Mouse (Mus musculus): ENCODE measurements at regions not wholly inside any gene's neighbourhood (a gene's known extent, or its start where the extent isn't known, plus 50 kb on each side); places are given as distances from the start of the nearest gene placed in this dataset.

DNA sequence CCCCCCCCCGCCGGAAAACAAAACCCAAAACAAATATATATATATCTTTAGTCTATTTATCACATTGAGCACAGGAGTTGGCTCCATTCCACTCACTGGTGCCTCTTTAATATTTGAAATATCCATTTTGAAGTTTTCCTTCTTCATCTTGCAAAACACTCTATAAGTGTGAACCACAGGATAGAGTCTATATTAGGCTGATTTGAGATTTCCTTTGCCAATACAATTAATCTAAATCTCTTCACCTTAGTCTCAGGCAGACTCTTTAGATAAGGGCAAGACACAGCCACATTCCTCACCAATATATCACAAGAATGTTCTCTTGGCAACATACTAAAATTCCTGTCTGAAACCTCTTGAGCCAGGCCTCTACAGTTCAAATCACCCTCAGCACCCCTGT lies 282.1 kb upstream of the Mpdz start:
- no peak overlapping the region for H3K4me3 ChIP-seq (ENCODE audit: control insufficient read depth in 1 of 2, insufficient read depth in 1 of 2, low read depth in 2 of 2, low read length in 2 of 2)
- DNase-seq (ENCODE audit: low read depth, low spot score): no peak
- TF ChIP-seq ELF1 (IDR thresholded peaks at IDR 0.05; ENCODE audit: low read depth, low read length) (no peak), UBTF (IDR thresholded peaks at IDR 0.05; ENCODE audit: borderline replicate concordance, insufficient read depth, low read depth, low read length) (no peak), HCFC1 (IDR thresholded peaks at IDR 0.05; ENCODE audit: low read depth, low read length) (no peak), TAL1 (IDR thresholded peaks at IDR 0.05; ENCODE audit: low read length) (no peak), MAZ (IDR thresholded peaks at IDR 0.05; ENCODE audit: low read depth, low read length) (no peak), NELFE (IDR thresholded peaks at IDR 0.05; ENCODE audit: low read depth, low read length) (no peak), TCF12 (IDR thresholded peaks at IDR 0.05; ENCODE audit: low read depth, low read length) (no peak), ZNF384 (IDR thresholded peaks at IDR 0.05; ENCODE audit: low read depth, low read length) (no peak), POLR2A (IDR thresholded peaks at IDR 0.05; ENCODE audit: control insufficient read depth in 1 of 2, insufficient read depth in 1 of 2, low read depth in 1 of 2, low read length in 2 of 2, poor library complexity in 1 of 2) (no peak), CHD1 (IDR thresholded peaks at IDR 0.05; ENCODE audit: low read depth, low read length) (no peak), USF2 (IDR thresholded peaks at IDR 0.05; ENCODE audit: borderline replicate concordance in 1 of 2, insufficient read depth in 1 of 2, low read depth in 1 of 2, low read length in 2 of 2) (no peak), MAFK (IDR thresholded peaks at IDR 0.05; ENCODE audit: borderline replicate concordance, low read depth, low read length) (no peak), MYB (IDR thresholded peaks at IDR 0.05; ENCODE audit: low read depth, low read length) (no peak), SMC3 (IDR thresholded peaks at IDR 0.05; ENCODE audit: low read depth, low read length) (no peak), EP300 (IDR thresholded peaks at IDR 0.05; ENCODE audit: low read depth in 1 of 2, low read length in 2 of 2) (no peak), GABPA (IDR thresholded peaks at IDR 0.05; ENCODE audit: low read depth, low read length) (no peak), JUND (IDR thresholded peaks at IDR 0.05; ENCODE audit: low read depth, low read length) (no peak), POLR2AphosphoS5 (IDR thresholded peaks at IDR 0.05; ENCODE audit: borderline replicate concordance, low read depth, low read length) (no peak), POLR2AphosphoS2 (IDR thresholded peaks at IDR 0.05; ENCODE audit: low read length) (no peak), ZKSCAN1 (IDR thresholded peaks at IDR 0.05; ENCODE audit: low read depth, low read length) (no peak)
- H3K9me3 ChIP-seq (replicated peaks; ENCODE audit: insufficient read depth, low read length): no peaks in the 10 kb centered on the region
- H3K27me3 ChIP-seq (ENCODE audit: control insufficient read depth in 1 of 2, insufficient read depth in 2 of 2, low read length in 2 of 2): no peaks in the 10 kb centered on the region
- H3K79me2 ChIP-seq (ENCODE audit: control insufficient read depth, insufficient read depth, low read length, poor library complexity): no peaks in the 10 kb centered on the region
- no peak overlapping the region for H3K9ac ChIP-seq (ENCODE audit: control insufficient read depth, low read depth, low read length, poor library complexity, severe bottlenecking)
- H3K27ac ChIP-seq (ENCODE audit: control insufficient read depth, low read depth, low read length): no peak overlapping the region
- H3K36me3 ChIP-seq (ENCODE audit: control insufficient read depth in 1 of 2, insufficient read depth in 2 of 2, low read length in 2 of 2): no peaks in the 10 kb centered on the region
- H3K4me1 ChIP-seq (ENCODE audit: control insufficient read depth in 1 of 2, insufficient read depth in 2 of 2, low read length in 2 of 2): no peaks in the 10 kb centered on the region

DNA sequence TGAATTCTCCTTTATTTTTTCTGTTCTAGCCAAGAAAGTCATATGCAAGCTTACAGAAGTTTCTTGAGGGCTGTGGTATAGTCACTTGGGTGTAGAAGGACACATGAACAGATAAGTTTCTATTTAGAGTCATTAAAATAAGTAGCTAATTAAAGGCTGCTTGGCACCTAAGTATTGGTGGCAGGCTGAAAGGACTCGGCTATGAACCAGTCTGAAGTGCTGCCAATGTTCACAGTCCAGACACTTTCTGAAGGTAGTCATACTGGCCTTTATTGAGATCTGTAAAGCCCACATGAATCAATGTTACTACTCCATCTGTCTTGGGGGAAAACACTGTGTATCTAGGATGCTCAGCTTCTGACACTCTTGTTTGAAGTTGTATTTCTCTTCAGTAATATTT lies 269.8 kb upstream of the Mpdz start:
- Histone ChIP-seq H3K36me3 (ENCODE audit: control insufficient read depth in 1 of 2, insufficient read depth in 2 of 2, low read length in 2 of 2) (no peaks in the 10 kb centered on the region), H3K27me3 (ENCODE audit: control insufficient read depth in 1 of 2, insufficient read depth in 2 of 2, low read length in 2 of 2) (no peaks in the 10 kb centered on the region), H3K79me2 (ENCODE audit: control insufficient read depth, insufficient read depth, low read length, poor library complexity) (no peaks in the 10 kb centered on the region), H3K4me1 (ENCODE audit: control insufficient read depth in 1 of 2, insufficient read depth in 2 of 2, low read length in 2 of 2) (no peaks in the 10 kb centered on the region), H3K27ac (ENCODE audit: control insufficient read depth, low read depth, low read length) (no peak overlapping the region), H3K9ac (ENCODE audit: control insufficient read depth, low read depth, low read length, poor library complexity, severe bottlenecking) (no peak overlapping the region), H3K4me3 (ENCODE audit: control insufficient read depth in 1 of 2, insufficient read depth in 1 of 2, low read depth in 2 of 2, low read length in 2 of 2) (no peak overlapping the region), H3K9me3 (replicated peaks; ENCODE audit: insufficient read depth, low read length) (no peaks in the 10 kb centered on the region)
- no peak for TF ChIP-seq ZMIZ1 (IDR thresholded peaks at IDR 0.05; ENCODE audit: low read depth, low read length)
- TF ChIP-seq MYC (IDR thresholded peaks at IDR 0.05; ENCODE audit: low read depth, low read length): no peak
- no peak for TF ChIP-seq ZC3H11A (IDR thresholded peaks at IDR 0.05; ENCODE audit: low read depth, low read length)
- no peak for TF ChIP-seq CHD2 (IDR thresholded peaks at IDR 0.05; ENCODE audit: low read length)
- no peak for TF ChIP-seq TAL1 (IDR thresholded peaks at IDR 0.05; ENCODE audit: low read length)
- TF ChIP-seq ELF1 (IDR thresholded peaks at IDR 0.05; ENCODE audit: low read depth, low read length): no peak
- TF ChIP-seq SMC3 (IDR thresholded peaks at IDR 0.05; ENCODE audit: low read depth, low read length): no peak
- no peak for TF ChIP-seq SIN3A (IDR thresholded peaks at IDR 0.05; ENCODE audit: low read length)
- no peak for TF ChIP-seq POLR2A (IDR thresholded peaks at IDR 0.05; ENCODE audit: control insufficient read depth in 1 of 2, insufficient read depth in 1 of 2, low read depth in 1 of 2, low read length in 2 of 2, poor library complexity in 1 of 2)
- TF ChIP-seq POLR2AphosphoS5 (IDR thresholded peaks at IDR 0.05; ENCODE audit: borderline replicate concordance, low read depth, low read length): no peak
- no peak for TF ChIP-seq ZNF384 (IDR thresholded peaks at IDR 0.05; ENCODE audit: low read depth, low read length)
- TF ChIP-seq NRF1 (IDR thresholded peaks at IDR 0.05; ENCODE audit: insufficient read depth, low read depth, low read length, poor library complexity, severe bottlenecking): no peak
- TF ChIP-seq CTCF (IDR thresholded peaks at IDR 0.05 in 2 of 3, conservative IDR thresholded peaks at IDR 0.05 in 1 of 3; ENCODE audit: control insufficient read depth in 1 of 3, insufficient read depth in 1 of 3, low read depth in 2 of 3, low read length in 3 of 3, poor library complexity in 1 of 3, severe bottlenecking in 1 of 3): no peak
- no peak for TF ChIP-seq MAX (IDR thresholded peaks at IDR 0.05; ENCODE audit: low read length)
- no peak for TF ChIP-seq BHLHE40 (IDR thresholded peaks at IDR 0.05; ENCODE audit: borderline replicate concordance, low read depth, low read length)
- no peak for TF ChIP-seq TBP (IDR thresholded peaks at IDR 0.05; ENCODE audit: low read depth, low read length)
- TF ChIP-seq KAT2A (conservative IDR thresholded peaks at IDR 0.05; ENCODE audit: low read depth, low read length): no peak
- TF ChIP-seq GATA1 (IDR thresholded peaks at IDR 0.05; ENCODE audit: low read depth, low read length): no peak
- no peak for DNase-seq (ENCODE audit: low read depth, low spot score)

Data from MEL (cell line).